Mouse (Mus musculus): ENCODE measurements around the gene Tsks. TPM values are rescaled to one million over a fixed set of nuclear protein-coding genes. Genes with fewer than 3 reads are reported as not detected.

The Tsks gene
- total RNA-seq, 2 experiments from 2014 or later, result 0.73 to 1.0 TPM

DNA sequence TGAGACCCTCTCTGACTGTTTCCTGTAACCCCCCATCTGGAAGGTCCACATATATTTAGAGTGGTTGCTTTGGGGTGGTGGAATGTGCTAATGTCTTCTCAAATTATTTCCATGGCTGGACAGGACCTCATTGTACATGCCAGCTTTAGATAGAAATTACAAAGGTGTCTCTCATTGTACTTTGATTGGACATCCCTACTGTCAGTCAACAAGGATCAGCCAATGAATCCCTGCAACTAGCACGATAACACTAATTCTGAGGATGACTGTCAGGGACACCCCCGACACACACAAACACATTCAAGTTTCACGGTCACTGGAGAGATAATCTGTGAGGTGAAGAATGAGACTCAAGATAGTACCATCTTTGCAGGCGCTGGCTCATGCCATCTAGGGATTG is 4.3 kb upstream of the Tsks start:
- DNase-seq (ENCODE audit: extremely low spot score in 1 of 2, low spot score in 1 of 2), result no peak

DNA sequence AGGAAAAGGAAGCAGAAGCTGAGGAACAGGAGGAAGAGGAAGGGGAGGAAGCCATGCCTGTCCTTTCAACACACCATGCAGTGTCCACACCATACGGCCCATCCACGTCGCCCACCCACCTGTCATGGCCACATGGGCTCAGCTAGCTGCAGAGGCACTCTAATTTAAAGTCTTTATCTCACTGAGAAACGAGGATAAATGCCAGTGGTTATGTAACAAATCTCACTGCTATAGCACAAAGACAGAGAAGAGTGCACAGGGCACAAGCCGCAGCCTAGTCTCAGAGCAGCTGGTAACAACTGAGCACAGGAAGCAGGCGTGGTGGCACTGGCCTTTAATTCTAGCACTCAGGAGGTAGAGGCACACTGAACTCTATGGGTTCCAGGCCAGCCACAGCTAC is 6.9 kb downstream of the Tsks start:
- DNase-seq (ENCODE audit: extremely low spot score in 1 of 2, low spot score in 1 of 2), result no peak

DNA sequence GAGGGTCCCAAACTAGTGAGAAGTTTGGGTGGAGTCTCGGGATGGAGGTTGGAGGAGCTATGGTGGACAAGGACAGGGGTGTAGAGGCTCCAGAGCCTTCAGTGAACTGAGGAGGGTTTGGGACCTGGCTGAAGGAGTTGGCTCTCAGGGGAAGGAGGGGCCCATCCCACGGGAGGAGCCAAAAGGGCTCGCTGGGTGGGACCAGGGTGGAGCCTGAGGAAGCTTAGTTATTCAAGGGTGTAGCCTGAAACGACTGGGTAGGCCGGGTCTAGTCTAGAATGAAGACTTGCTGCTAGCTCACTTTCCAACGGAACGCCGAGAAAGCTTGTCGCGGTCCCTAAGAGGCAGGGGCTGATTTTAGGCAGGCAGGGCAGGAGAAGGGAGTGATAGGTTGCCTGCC is 9.0 kb downstream of the Tsks start:
- no peak for DNase-seq (ENCODE audit: extremely low spot score in 1 of 2, low spot score in 1 of 2)

DNA sequence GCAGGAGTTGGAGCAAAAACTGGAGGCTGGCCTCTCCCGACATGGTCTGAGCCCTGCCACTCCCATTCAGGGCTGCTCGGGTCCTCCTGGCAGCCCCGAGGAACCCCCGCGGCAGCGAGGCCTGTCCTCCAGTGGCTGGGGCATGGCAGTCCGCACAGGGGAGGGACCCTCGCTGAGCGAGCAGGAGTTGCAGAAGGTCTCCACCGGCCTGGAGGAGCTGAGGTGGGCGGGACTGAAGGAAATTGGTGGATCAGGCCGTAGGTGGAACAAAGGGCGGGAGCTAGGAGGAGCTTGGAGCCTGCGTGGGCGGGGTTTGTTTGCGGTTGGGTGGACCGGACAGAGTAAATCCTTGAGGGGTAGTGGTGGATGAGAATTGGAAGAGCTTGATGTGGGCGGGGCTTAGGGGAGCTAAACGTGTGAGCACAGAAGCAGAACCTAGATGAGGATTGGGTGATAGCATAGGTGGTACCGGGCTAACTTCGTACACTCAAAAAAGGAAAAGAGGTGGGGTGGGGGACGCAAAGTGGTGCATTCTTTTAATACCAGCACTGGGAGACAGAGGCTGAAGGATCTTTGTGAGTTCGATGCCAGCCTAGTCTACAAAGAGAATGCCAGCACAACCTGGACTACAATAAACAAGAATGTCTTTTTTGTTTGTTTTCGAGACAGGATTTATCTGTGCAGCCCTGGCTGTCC is 9.8 kb downstream of the Tsks start:
- peak; percentile 55 to 69 for DNase-seq (ENCODE audit: extremely low spot score in 1 of 2, low spot score in 1 of 2)

DNA sequence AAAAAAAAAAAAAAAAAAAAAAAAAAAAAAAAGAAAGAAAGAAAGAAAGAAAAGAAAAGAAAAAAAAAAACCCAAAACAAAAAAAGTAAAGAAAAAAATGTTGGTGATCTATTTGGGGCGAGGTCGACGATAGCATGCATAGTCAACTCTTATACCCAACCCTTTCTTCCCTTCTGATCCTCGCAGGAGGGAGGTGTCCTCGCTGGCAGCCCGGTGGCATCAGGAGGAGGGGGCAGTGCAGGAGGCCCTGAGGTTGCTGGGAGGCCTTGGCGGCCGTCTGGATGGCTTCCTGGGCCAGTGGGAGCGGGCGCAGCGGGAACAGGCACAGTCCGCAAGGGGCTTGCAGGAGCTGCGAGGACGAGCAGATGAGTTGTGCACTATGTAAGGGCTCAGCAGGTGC is 10.6 kb downstream of the Tsks start:
- DNase-seq (ENCODE audit: extremely low spot score in 1 of 2, low spot score in 1 of 2), result no peak

DNA sequence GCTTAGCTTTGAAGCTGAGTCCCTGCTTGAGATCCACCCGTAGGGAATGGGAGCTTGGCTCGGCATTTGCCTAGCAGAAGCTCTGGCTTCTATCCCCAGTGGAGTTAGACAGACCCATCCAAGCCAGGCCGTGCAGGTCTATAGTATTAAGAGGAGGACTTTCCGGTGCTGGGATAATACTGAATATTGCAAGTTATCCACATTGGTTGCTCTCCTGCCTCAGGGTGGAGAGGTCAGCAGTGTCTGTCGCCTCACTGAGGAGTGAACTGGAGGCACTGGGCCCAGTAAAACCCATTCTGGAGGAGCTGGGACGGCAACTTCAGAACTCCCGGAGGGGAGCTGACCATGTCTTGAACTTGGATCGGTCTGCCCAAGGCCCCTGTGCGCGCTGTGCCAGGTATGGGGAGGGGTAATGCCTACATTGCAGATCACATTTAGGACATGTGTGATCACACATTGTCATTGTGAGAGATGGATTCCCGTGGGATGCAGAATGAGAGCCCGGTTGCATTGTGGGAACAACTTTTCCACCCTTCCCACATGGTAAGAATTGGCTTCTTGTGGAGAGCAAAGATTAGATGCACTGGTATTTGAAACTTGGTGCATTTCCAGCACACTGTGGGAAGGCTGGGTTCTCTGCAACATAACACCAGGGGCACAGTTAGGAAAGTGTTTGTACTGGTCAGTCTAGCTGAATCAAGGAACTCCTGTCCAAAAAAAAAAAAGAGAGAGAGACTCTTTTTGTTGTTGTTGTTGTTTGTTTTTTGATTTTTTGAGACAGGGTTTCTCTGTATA is 11.3 kb downstream of the Tsks start:
- DNase-seq (ENCODE audit: extremely low spot score in 1 of 2, low spot score in 1 of 2), result no peak

DNA sequence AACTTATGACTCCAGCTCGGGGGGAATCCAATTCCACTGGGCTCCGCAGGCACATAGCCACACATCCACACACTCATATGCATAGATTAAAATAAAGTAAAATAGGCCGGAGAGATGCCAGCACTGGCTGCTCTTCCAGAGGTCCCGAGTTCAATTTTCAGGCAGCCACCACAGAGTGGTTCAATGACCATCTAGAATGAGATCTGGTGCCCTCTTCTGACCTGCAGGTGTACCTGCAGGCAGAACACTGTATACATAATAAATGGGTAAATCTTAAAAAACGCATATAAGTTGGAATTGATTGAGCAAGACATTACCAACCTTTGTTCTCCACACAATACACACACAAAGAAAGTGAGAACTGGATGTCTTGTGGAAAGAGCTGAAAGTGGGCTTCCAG is 12.6 kb downstream of the Tsks start:
- DNase-seq (ENCODE audit: extremely low spot score in 1 of 2, low spot score in 1 of 2), result no peak

DNA sequence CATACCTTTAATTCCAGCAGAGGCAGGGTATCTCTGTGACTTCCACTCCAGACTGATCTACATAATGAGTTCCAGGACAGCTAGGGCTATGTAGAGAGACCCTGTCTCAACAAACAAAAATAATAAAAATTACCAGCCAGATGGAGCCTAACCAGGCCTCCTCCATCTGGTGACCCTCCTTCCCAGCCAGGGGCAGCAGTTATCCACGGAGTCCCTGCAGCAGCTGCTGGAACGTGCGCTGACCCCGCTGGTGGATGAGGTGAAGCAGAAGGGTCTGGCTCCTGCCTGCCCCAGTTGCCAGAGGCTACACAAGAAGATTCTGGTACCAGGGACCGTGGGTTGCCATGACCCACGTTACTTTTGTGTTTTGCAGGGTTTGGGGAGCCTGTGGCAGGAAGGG is 13.3 kb downstream of the Tsks start:
- no peak for DNase-seq (ENCODE audit: extremely low spot score in 1 of 2, low spot score in 1 of 2)

DNA sequence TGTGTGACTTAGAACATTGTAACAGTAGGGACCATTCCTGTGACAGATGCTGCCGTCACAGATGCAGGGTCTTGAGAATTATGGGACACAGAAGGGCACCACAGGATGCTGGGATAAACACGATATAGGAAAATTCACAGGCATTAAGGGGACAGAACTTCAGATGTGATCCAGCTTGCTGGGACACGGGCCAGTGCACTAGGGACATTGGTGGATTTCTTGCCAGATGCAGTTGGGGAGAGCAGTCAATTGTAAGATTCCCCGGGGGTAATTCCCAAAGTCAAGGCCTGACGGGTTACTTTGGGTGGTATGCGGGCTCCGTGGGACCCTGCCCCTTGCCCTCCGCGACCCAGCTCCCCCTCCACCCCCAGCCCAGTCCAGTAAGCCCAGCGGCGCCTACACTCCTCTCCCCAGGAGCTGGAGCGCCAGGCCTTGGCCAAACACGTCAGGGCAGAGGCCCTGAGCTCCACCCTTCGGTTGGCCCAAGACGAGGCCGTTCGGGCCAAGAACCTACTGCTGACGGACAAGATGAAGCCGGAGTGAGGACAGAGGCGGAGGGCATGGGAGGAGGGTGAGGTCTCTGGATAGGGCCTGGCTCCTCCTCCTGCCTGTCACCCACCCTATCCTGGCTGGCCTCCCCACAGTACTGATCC is 14.3 kb downstream of the Tsks start:
- no peak for DNase-seq (ENCODE audit: extremely low spot score in 1 of 2, low spot score in 1 of 2)

DNA sequence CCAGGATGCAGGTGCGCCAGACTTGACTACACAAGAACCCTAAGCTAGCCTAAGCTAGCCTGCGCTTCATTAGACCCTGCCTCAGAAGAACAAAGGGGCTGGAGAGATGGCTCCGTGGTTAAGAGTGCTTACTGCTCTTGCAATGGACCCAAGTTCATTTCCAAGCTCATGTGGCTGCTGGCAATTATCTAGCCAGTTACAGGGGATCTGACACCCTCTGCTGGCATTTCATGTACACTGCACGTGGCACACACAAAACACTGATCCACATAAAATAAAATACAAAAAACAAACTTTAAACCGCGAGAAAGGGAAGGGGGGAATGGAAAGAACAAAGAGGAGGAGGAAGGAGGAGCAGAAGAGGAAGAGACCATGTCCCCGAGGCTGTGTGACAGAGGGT is 15.2 kb downstream of the Tsks start:
- DNase-seq (ENCODE audit: extremely low spot score in 1 of 2, low spot score in 1 of 2), result peak in 1 of 2 experiments; percentile 45

DNA sequence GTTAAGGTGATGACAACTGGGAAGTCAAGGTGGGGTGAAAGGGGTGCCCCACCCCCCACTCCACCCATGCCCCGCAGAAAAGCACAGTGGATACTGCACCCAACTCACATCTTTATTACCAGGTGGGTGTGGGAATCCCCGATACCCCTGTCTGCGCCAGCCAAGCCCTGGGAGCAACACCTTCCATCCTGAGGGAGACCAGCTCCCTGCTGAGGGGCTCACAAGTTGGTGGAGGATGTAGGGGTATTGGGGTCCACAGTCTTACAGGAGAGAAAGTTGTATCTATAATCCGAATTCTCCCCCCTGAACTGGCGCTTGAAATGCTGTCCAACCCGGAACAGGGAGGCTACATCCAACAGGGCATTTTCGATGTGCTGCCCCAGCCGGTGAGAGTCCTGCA is 16.3 kb downstream of the Tsks start:
- no peak for DNase-seq (ENCODE audit: extremely low spot score in 1 of 2, low spot score in 1 of 2)

DNA sequence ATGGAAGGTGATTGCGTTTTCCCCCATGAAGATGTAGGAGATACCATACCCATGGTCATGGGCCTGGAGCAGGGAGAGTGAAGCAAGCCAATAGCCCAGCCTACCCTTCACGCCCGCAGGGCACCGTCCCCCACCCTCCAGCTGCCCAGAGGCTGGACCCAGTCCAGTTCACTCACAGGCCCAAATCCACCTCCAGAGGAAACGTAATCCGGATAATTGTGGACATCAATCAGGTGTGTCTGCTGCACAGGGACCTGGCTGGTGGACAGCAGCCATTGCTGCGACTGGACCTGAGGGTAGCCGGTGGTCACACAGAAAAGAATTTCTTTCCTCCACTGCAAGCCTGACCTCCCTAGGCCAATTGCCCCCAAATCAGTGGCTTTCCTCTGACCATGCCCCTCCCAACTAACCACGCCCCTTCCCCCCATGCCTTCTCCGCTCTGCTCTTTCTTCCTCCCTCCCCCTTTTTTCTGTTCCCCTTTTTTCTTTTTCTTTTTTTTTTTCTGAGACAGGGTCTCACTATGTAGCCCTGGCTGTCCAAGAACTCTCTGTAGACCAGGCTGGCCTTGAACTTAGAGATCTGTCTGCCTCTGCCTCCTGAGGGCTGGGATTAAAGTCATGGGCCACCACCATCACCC is 17.0 kb downstream of the Tsks start:
- no peak for DNase-seq (ENCODE audit: extremely low spot score in 1 of 2, low spot score in 1 of 2)

DNA sequence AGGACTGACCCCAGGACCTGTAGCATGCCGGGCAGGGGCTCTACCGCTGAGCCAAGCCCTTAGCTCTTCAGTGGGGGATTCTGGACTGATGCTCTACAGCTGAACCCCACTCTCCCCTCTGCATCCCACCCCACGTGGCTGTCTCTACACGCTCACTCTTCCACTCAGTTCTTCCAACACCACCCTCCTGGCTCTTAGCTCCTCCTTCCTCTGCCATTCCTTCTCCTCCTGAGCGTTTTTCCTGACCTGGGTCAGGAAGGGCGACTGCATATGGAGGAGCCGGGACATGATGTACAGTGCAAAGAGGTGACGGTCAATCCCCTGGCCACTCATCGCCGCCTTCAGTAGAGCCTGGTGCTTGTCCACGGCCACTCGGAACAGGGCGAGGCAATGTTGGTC is 17.5 kb downstream of the Tsks start:
- no peak for DNase-seq (ENCODE audit: extremely low spot score in 1 of 2, low spot score in 1 of 2)

DNA sequence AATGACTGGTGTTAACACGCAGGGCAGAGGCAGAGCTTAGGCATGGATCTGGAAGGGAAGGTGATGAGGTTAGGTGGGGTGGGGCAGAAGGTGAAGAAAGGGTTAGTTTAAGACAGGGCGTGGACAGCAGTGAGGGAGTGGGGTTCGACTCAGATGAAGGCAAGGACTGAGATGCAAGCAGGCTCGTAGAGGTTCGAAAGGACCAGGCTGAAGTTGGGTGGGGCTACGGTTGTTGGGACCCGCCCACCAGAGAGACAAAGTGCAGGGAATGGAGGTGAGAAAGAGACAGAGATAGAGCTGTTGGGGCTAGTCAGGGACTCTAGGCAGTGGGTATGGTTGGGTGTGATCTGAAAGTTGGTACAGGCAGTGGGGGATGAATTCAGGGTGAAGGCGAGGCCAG is 19.3 kb downstream of the Tsks start:
- DNase-seq (ENCODE audit: extremely low spot score in 1 of 2, low spot score in 1 of 2), result no peak

DNA sequence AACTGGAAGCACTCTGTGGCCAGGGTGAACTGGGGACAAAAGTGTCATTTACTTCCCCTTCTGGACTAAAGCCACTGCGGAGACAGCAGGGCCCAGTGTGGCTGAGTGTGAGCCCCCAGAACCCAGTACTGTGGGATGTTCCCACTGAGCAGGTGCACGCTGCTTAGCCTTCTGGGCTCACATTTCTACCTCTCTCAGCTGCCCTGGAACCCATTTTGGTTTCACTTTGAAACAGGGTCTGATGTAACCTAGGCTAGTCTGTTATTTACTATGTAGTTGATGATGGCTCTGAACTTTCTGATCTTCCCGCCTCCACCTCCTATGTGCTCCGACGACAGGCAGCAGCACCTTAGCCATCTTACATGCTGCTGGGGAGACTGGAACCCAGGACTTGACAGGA is 19.8 kb downstream of the Tsks start:
- DNase-seq (ENCODE audit: extremely low spot score in 1 of 2, low spot score in 1 of 2), result no peak

DNA sequence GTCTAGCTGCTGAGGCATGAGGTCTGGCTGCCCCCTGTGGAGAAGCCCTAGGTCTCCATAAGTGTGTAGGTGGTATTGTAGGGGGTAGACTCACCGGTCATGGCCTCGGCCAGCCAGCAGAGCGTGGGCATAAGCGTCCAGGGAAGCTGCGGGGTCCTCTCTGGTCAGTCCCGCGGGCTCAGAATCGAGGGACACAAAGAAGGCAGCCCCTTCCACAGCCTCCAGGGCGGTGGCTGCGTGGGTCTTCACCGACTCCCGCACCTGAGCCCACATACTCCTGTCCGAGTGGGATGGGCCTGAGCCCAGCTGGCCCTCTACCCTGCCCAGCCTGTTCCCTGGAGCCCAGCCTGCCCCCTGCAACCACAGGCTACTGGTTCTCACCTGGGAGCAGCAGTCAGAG is 22.0 kb downstream of the Tsks start:
- no peak for DNase-seq (ENCODE audit: extremely low spot score in 1 of 2, low spot score in 1 of 2)

DNA sequence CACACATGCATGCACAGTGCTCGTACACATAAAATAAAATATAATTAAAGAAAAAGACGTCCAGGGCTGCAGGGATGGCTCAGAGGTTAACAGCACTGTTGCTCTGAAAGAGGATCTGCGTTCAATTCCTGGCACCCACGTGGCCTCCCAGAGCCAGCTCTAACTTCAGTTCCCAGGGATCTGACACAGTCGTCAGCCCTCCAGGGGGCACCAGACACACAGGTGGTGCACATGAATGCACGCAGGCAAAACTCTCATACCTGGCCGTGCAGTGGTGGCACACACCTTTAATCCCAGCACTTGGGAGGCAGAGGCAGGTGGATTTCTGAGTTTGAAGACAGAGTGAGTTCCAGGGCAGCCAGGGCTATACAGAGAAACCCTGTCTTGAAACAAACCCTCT is 23.0 kb downstream of the Tsks start:
- no peak for DNase-seq (ENCODE audit: extremely low spot score in 1 of 2, low spot score in 1 of 2)

DNA sequence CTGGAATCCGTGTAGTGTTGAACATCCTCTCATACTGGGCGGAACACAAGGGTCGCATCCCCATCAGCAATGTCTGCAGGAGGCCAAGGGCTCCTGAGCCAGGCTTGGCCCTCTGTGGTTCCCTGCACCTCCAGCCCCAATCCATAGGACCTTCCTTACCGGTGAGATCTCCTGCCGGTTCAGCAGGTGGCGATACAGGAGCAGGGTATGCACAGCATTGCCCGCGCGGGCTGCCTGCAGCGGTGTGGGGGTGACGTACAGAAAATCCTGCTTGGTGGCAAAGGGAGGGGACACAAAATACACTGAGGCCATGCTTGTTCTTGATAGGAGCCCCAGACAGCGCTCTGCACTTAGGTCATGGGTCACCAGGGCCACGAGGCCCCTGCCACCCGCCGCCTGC is 23.6 kb downstream of the Tsks start:
- DNase-seq (ENCODE audit: extremely low spot score in 1 of 2, low spot score in 1 of 2), result no peak

DNA sequence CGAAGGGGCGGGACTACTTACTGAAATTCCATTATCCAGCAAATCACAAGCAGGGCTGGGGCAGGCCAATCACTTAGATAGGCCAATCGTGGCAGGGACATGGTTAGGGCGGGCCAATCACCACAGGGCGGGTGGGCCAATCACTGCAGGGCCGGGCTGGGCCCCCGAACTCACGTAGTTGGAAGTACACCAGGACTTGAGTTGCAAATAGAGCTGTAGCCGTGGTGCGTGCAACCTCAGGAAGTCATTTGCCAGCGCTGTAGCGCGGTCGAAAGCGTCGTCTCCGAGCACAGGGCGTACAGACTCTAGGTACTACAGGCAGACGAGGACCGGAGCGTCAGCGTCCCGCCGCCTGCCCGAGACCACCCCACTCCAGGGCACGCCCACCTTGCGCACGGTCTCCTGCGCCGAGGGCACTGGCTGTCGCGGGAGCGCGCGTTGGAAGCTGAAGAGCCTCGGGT is 27.3 kb downstream of the Tsks start:
- DNase-seq (ENCODE audit: extremely low spot score in 1 of 2, low spot score in 1 of 2), result peak; percentile 61 to 62

DNA sequence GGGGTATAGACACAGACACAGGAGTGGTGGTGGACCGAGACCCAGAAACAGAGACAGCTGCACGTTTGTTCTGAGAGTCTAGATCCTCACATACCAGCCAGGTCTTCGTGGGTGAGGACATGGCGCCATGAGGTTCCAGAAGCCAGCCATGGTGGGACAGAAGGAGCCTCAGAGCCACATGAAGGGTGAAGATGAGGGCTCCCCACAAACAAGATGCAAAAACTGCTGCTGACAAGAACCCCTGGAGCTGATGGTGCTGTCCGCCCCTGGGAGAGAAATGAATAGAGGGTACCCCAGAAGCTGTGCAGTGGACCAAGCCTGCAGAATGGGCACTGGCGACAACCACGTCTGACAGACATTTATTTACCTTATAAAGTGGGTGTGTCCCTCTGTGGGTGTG is 28.1 kb downstream of the Tsks start:
- DNase-seq (ENCODE audit: extremely low spot score in 1 of 2, low spot score in 1 of 2), result no peak
